Mouse (Mus musculus) spleen, adult 2 months (tissue): Measurements from ENCODE around the gene Gatb.

Experiments
- CTCF ChIP-seq: fragments of 200-500 bp; IDR thresholded peaks from 2 replicates; pipeline ENCODE4 v1.5.1; 2011; ENCODE audit warnings: mild to moderate bottlenecking, inconsistent platforms; ENCODE audit not compliant: insufficient read depth, insufficient read length, insufficient replicate concordance; ENCODE audit errors: extremely low read depth
- POLR2A ChIP-seq: fragments of 200-500 bp; IDR thresholded peaks from 2 replicates; pipeline ENCODE4 v1.6.1; 2011; ENCODE audit warnings: low read depth, low read length, inconsistent platforms

- TF ChIP-seq CTCF, result no peak
- TF ChIP-seq POLR2A, result no peak
These were observed 2.6 kb upstream of the Gatb start for GRCm38 (mm10) chr3:85571276-85571675.
